Mouse (Mus musculus) gastrocnemius, postnatal 25 days (tissue): ENCODE measurements around the gene Spata48. TPM values are rescaled to one million over a fixed set of nuclear protein-coding genes. Genes with fewer than 3 reads are reported as not detected.

Source experiments
- DNase-seq: peaks from one replicate; pipeline ENCODE4 v3.0.0; 2022
- total RNA-seq, 2 experiments: library from RNA; stranded (reverse); gene quantifications; 1 replicate in 1 of 2; 2 replicates in 1 of 2; pipeline ENCODE4 v1.2.3; 2021

The Spata48 gene
- total RNA-seq, 2 experiments from 2014 or later = 0.83 TPM; not detected in 1

GRCm38 (mm10) chr11:11536295-11536694 lies 74.4 kb downstream of the Spata48 start:
- no peak for DNase-seq

DNA sequence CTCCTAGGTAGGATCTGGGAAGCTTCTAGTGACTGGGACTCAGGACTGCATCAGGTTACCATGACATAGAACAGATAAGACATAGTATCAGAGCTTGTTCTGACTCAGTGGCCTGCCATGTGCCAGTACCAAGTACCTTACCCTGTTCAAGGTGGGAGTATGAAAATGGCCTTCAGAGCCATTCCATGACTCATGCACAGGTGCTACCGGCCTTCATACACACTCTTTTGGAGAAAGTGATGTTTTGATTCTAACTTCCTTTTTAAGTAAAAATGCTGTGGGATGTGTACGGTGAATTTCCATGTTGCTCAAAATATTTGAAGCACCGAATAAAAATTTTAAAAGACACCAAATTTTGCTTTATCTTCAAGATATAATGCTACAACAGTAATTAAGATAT lies 84.1 kb downstream of the Spata48 start:
- DNase-seq = no peak

DNA sequence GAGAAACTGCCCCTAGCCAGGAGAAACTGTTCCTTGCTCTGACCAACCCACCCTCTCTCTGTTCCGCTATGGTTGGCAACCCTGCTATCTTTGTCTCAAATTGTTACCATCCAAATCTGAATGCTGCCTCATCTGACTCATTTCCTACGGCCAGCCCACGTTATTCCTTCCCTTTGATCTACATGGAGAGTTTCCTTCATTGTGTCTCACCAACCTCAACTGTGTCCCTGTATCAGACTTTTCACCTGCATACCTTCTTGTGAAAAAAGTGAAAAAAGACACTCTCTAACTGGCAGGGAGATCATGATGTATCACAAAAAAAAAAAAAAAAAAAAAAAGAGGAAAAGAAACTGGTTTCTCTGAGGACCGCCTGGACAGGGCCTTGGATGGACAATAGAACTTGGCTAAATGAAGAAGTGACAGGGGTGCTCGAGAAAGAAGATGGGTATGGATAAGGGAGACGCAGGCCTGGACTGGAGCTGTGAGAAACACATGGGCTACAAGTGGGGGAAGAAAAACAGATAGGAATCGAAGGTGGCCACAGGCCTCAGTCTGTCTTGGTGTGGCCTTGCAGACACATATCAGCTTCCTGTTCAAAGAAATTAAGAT lies 85.1 kb downstream of the Spata48 start:
- DNase-seq = no peak

DNA sequence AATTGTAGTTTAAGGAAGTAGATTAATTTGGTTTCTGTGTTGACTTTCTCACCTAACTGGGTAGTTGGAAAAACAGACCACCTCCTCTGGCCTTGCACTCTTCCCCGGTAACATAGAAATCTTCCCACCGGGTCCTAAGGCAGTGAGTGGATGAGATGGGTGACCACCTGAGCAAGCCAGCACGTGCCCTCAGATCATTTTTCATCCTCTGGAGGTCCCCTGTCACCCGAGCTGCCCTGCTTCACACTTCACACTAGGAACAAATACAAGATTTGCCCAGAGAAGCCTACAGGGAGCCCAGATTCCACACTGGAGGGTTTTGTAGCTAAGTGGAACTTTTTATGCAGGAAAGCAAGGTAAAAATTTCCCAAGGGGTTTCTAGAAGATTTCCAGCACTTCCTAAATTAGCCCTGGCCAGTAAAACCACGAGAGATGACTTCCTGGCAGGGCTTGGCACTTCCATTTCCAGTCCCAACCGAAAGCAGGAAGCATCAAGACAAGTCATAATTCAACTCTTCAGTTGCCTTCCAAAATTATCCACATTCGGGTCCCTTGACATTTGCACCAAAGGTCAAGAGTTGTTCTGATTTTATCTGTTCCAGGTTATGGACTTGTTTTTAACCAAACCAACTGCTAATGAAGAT lies 85.8 kb downstream of the Spata48 start:
- no peak for DNase-seq

DNA sequence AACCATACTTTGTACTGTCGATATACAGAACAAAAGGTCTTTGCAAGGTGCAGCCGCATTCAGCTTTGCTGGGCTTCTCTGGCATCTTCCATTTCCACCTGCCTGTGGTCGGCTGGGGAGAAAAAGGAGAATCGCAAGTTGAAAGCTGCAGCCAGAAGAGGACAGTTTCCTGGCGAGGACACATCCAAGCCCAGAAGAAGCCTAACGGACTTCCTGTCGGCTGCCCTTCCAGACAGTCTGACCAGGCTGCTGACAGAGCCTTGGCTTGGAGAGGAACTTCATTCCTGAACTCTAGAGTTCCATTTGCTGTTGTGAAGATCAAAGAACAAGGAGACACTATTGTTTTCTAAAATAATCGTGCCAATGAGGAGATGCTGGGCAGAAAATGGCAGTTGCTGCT lies 93.7 kb downstream of the Spata48 start:
- DNase-seq = no peak

DNA sequence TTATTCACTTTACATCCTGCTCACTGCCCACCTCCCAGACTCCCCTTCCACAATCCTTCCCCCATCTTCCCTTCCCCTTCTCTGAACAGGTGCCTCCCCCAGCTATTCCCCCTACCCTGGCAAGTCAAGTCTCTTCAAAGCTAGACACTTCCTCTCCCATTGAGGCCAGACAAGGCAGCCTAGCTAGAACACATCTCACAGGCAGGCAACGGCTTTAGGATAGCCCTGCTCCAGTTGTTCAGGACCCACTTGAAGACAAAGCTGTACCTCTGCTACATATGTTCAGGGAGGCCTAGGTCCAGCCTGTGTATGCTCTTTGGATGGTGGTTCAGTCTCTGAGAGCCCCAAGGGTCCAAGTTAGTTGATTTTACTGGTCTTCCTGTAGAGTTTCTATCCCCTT lies 94.3 kb downstream of the Spata48 start:
- no peak for DNase-seq

GRCm38 (mm10) chr11:11557173-11557967 lies 95.5 kb downstream of the Spata48 start:
- no peak for DNase-seq

- DNase-seq = no peak
These were observed 96.8 kb downstream of the Spata48 start for GRCm38 (mm10) chr11:11558662-11559061.

DNA sequence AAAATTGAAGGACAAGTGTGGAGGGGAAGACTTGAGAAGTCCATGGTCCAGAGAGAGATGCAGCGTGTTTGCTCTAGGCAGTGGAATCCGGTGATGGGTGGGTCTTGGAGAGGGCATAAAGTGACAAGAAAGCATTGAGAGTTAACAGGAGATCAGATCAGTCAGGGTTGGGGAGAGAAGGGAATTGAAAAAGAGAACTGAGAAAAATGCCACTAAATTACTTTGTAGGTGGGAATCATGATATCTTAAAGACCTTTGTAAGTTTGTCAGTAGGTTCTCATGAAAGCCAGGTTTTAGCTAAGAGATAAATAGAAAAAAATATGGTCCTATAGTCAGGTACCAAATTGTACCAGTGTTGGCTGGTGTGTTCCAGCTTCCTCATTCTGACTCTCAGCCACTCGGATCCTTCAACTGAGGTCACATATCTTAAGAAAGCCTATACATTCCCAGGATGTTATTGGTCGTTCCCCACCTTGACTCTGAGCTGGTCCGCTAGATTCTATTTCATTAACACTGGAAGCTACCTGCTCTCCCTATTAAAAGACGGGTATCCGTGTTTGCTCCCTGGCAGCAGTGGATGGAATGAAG lies 97.3 kb downstream of the Spata48 start:
- DNase-seq = no peak

GRCm38 (mm10) chr11:11561118-11561517 lies 99.2 kb downstream of the Spata48 start:
- DNase-seq = no peak

DNA sequence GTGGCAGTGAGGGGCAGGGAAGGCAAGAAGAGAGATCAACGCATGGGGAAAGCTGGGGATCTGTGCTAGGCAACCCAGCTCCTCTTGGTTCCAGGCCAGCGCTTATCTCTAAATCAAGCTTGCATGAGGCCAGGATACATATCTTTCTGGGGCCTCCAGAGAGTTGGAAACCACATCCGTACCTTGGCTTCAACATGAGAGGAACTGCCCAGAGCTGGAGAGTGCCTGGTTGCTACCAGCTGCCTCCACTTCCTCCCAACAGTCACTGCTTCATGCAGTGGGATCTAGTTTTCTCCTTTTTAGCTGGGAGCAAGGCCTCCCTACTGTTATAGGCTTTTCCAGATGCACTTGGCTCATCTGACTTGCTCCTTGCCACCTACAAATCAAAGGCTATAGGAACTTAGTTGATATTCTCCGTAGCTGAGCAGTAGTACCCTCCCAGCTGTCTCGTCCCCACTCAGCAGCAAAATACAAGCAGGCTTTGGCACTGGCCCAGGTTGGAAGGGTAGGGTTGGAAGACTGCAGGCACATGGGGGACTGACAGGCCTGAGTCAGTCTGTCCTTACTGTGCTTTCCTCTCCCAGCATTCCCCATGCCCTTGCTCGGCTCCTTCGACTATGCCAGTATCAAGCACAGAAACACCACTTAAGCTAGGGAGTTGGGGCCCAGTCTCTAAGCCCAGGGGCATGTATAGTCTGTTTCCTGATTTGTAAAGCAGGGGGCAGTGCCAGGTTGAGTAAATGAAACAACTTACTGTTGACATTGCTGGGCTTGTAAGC lies 102.6 kb downstream of the Spata48 start:
- peak; percentile 45 for DNase-seq

Other genes starting within 250 kb of the Spata48 start
- under 1 TPM; 0.21 to 0.33 TPM for gene Zpbp, start 314 bp downstream of the Spata48 start, total RNA-seq
- not detected for gene 4930512M02Rik, start 165.7 kb downstream of the Spata48 start, total RNA-seq
- gene Ikzf1, start 222.9 kb downstream of the Spata48 start, total RNA-seq = under 1 TPM; 0.31 to 0.62 TPM